Mouse (Mus musculus): ENCODE results near the gene A3galt2. TPM values are rescaled to one million over a fixed set of nuclear protein-coding genes. Genes with fewer than 3 reads are reported as not detected.

The A3galt2 gene
- polyA plus RNA-seq, 1 experiment from 2014 or later: 0.59 TPM

DNA sequence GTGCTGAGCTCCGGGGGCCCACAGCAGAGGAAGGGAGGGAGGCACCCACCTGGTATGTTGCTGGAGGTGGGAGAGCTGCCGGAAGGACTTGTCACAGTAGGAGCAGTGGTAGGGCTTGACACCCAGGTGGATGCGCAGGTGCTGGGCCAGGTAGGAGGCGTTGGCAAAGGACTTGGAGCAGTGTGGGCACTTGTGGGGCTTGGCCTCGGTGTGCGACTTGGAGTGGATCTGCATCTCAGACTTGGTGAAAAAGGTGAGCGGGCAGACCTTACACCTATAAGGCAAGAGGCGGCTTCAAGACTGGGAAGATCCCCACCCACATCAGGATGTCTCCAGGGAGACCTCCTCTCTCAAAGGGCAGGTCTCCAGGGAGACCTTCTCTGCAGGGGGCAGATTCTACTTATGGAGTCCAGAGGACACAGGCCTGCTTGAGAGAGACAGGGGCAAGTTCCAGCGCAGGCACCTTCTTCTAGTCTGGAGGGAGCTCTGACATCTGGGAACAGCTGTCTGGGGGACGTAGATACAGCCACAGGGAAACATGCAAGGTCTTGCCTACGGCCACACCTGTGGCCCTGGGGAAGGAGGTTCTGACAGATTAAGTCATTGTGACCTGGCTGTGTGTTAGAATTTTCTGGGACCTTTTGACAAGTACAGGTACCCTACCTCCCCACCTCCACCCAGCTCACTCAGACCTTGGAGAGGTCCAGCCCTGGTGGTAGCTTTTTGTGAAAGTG lies 30.9 kb downstream of the A3galt2 start:
- Histone ChIP-seq H3K9me3 (no peaks in the 10 kb centered on the region), H3K36me3 (peaks cover 86% of the 10 kb centered on the region), H3K4me2 (replicated peaks) (no peak overlapping the region), H3K4me3 (no peak overlapping the region), H3K27ac (replicated peaks) (no peak overlapping the region), H3K9ac (replicated peaks) (no peak overlapping the region), H3K4me1 (peaks cover 7% of the 10 kb centered on the region), H3K27me3 (no peaks in the 10 kb centered on the region)
- 94% methylated on average over 11 of the region's 11 CpGs for WGBS
- no peak for ATAC-seq (ENCODE audit: low FRiP score, low read depth)

DNA sequence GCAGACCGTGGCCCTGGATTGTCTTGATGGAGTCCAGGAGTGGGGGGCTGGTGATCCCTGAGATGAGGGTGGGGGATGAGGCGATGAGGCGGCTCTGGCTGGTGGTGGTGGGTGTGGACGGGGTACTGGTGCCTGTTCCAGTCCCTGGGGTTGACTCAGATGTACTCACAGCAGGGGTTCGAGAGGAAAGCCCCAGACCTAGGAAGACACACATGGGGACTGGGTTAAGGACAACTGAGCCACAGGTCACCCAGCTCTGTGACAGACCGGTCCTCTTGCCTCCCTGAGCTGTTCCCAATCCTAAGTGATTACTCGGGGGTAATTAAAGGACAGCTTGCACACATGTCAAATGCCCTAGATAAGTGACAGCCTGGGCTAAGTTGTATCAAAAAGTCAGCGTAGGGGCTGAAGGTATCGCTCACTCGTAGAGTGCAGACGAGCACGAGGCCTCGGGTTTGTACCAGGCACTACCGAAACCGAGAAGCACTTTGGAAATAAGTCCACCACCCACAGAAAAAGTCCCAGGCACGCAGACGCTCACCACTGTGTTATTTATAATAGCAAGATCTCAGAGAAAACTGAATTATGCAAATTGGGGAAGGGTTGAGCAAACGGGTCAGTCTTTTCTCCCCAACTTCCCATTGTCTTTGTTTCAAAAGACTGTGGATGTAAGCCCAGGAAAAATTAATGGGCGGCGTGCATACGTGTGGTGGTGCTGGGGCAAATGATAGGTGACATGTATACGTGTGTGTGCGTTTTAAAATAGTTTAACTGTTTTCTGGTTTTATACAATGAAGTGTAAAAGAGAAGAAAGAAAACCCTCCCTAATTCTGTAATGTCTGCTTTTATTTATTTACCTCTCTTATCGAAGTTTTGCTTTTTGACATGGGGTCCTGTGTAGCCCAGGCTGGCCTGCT lies 32.1 kb downstream of the A3galt2 start:
- 88% methylated on average over 24 of the region's 24 CpGs for WGBS
- no peaks in the 10 kb centered on the region for H3K9me3 ChIP-seq
- H3K9ac ChIP-seq (replicated peaks): no peak overlapping the region
- no peak overlapping the region for H3K27ac ChIP-seq (replicated peaks)
- H3K4me2 ChIP-seq (replicated peaks): no peak overlapping the region
- peaks cover 10% of the 10 kb centered on the region for H3K4me1 ChIP-seq
- peaks cover 83% of the 10 kb centered on the region for H3K36me3 ChIP-seq
- H3K4me3 ChIP-seq: no peak overlapping the region
- ATAC-seq (ENCODE audit: low FRiP score, low read depth): no peak
- H3K27me3 ChIP-seq: no peaks in the 10 kb centered on the region

DNA sequence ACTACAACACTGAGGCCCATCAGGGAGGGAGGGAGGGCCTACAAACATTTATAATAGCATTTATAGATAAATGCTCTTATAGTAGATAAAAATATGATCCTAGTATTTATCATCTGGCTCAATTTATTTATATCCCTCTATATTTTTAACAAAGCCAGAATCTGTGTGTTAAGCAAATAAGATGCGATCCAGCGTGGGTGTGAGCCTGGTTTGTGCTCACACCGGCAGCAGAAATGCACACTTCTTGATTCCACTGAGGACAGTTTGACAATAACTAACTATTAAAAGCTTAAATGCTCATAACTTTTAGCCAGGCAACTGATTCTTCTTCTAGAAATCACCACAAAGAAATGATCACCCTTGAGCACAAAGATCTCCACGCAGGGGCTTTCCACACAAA lies 32.9 kb downstream of the A3galt2 start:
- 98% methylated on average over 4 of the region's 4 CpGs for WGBS
- H3K4me2 ChIP-seq (replicated peaks): no peak overlapping the region
- peaks cover 79% of the 10 kb centered on the region for H3K36me3 ChIP-seq
- H3K4me3 ChIP-seq: no peak overlapping the region
- no peak overlapping the region for H3K9ac ChIP-seq (replicated peaks)
- ATAC-seq (ENCODE audit: low FRiP score, low read depth): no peak
- no peak overlapping the region for H3K27ac ChIP-seq (replicated peaks)
- peaks cover 10% of the 10 kb centered on the region for H3K4me1 ChIP-seq
- H3K27me3 ChIP-seq: no peaks in the 10 kb centered on the region
- no peaks in the 10 kb centered on the region for H3K9me3 ChIP-seq

DNA sequence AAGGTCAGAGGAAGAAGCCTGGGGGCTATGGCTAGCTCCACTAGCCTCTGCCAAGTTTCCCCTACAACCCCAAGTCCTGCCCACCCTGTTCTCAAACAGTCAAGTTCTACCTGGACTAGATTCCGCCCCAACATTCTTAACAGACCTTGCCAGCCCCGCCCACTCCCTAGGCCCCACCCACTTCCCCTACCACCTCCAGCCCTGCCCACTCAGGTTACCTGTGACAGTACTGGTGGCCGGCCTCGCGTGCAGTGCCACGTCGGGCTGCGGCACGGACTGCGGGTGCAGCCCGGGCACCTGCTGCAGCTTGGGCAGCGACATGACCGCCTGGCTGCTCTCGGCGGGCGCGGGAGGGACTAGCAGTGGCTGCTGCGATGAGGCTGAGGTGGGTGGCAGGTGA lies 34.5 kb downstream of the A3galt2 start:
- Histone ChIP-seq H3K36me3 (peaks cover 76% of the 10 kb centered on the region), H3K4me1 (peaks cover 10% of the 10 kb centered on the region), H3K27ac (replicated peaks) (no peak overlapping the region), H3K9me3 (no peaks in the 10 kb centered on the region), H3K4me3 (no peak overlapping the region), H3K9ac (replicated peaks) (no peak overlapping the region), H3K4me2 (replicated peaks) (no peak overlapping the region), H3K27me3 (no peaks in the 10 kb centered on the region)
- 50% methylated on average over 18 of the region's 18 CpGs for WGBS
- no peak for ATAC-seq (ENCODE audit: low FRiP score, low read depth)

DNA sequence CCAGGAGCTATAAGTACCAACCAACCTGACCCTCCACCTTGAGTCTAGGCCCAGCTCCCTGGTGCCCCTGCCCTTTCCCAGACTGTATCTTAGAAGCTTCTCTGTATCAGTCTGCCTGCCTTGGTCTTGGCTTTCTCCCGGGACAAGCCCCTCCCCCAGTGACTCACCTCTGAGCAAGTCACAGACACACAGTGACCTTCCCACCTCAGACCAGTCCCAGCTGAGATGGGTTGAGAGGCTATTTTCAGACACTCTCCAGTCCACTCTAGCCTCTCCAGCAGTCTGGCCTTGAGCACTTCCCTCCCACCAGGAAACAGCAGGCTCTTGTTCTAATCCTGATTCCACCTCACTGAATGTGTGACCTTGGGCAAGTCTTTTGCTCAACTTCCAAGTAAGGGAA lies 38.5 kb downstream of the A3galt2 start:
- H3K4me2 ChIP-seq (replicated peaks): no peak overlapping the region
- peaks cover 38% of the 10 kb centered on the region for H3K36me3 ChIP-seq
- H3K4me1 ChIP-seq: peaks cover 40% of the 10 kb centered on the region
- no peak overlapping the region for H3K9ac ChIP-seq (replicated peaks)
- no peak overlapping the region for H3K27ac ChIP-seq (replicated peaks)
- no peak for ATAC-seq (ENCODE audit: low FRiP score, low read depth)
- 86% methylated on average over 1 of the region's 1 CpGs for WGBS
- H3K4me3 ChIP-seq: no peak overlapping the region
- H3K27me3 ChIP-seq: no peaks in the 10 kb centered on the region
- H3K9me3 ChIP-seq: no peaks in the 10 kb centered on the region

DNA sequence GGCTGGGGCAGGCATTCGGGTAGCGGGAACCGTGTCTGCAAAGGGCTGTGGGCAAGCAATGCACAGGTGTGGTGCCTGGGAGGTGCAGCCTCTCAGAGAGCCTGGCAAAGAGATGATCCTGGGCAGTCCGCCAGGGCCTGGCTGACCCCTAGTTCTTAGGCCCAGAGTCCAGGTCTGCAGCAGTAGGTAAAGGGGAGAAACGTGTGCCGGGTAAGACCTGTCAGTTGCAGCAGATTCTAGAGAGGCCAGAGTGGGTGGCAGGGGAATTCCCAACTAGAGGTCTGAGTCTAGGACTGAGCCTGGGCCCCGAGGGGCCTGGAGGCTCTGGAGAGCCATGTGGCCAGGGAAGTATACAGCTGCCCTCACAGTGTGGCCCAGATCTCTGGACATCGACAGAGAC lies 39.0 kb downstream of the A3galt2 start:
- 92% methylated on average over 8 of the region's 8 CpGs for WGBS
- Histone ChIP-seq H3K9me3 (no peaks in the 10 kb centered on the region), H3K27me3 (no peaks in the 10 kb centered on the region), H3K4me2 (replicated peaks) (no peak overlapping the region), H3K27ac (replicated peaks) (no peak overlapping the region), H3K4me1 (peaks cover 44% of the 10 kb centered on the region), H3K9ac (replicated peaks) (no peak overlapping the region), H3K4me3 (no peak overlapping the region), H3K36me3 (peaks cover 38% of the 10 kb centered on the region)
- ATAC-seq (ENCODE audit: low FRiP score, low read depth): no peak

DNA sequence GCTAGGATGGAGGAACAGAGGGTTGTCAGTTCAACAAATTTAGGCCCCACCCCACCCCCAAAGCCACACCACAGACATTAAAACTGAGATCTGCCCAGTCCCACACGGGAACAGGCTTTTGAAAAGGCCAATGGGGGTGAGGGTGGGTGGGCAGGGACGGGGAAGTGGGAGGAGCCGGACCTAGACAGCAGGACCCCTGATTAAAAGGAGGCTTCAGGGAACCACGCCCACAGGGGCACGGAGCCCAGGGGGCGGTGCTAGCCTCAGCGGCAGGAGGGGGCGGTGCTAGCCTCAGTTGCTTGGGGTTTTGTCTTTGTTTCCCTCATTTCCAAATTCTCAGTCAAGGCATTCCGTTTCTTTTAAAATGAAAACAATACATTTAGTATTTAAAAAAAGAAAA lies 40.4 kb downstream of the A3galt2 start:
- H3K36me3 ChIP-seq: peaks cover 25% of the 10 kb centered on the region
- peak overlapping the region; percentile 15; the same call in 1 of the 2 replicates for H3K4me2 ChIP-seq (replicated peaks)
- H3K4me1 ChIP-seq: peaks cover 51% of the 10 kb centered on the region
- no peaks in the 10 kb centered on the region for H3K27me3 ChIP-seq
- peak overlapping the region; percentile 42; the same call in 1 of the 2 replicates for H3K27ac ChIP-seq (replicated peaks)
- peak; percentile 73 for ATAC-seq (ENCODE audit: low FRiP score, low read depth)
- H3K9me3 ChIP-seq: no peaks in the 10 kb centered on the region
- WGBS: 1% methylated on average over 9 of the region's 9 CpGs
- H3K9ac ChIP-seq (replicated peaks): no peak overlapping the region
- H3K4me3 ChIP-seq: no peak overlapping the region

DNA sequence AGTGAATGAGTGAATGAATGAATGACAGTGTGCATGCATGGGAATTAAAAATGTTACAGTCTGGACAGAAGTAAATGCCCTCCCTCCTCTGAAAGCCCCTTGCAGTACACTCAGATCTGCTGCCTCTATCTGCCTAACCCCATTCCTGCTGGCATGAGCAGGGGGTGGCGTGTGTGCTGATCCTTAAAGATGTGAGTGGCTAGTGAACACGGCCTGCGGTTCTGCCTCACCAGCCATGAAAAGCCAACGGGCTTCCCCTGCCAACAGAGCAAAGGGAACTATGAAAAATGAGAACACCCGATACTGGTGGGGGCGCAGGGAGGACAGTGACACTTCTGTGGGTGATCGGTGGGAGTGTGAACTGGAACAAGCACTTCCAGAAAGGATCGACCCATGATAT lies 41.6 kb downstream of the A3galt2 start:
- Histone ChIP-seq H3K27ac (replicated peaks) (0 out of 2 replicates have a peak overlapping the region, but pooled peaks have one; percentile 42), H3K9me3 (no peaks in the 10 kb centered on the region), H3K9ac (replicated peaks) (no peak overlapping the region), H3K4me2 (replicated peaks) (no peak overlapping the region), H3K27me3 (no peaks in the 10 kb centered on the region), H3K36me3 (peaks cover 15% of the 10 kb centered on the region), H3K4me1 (peaks cover 44% of the 10 kb centered on the region), H3K4me3 (no peak overlapping the region)
- 77% methylated on average over 8 of the region's 8 CpGs for WGBS
- no peak for ATAC-seq (ENCODE audit: low FRiP score, low read depth)

DNA sequence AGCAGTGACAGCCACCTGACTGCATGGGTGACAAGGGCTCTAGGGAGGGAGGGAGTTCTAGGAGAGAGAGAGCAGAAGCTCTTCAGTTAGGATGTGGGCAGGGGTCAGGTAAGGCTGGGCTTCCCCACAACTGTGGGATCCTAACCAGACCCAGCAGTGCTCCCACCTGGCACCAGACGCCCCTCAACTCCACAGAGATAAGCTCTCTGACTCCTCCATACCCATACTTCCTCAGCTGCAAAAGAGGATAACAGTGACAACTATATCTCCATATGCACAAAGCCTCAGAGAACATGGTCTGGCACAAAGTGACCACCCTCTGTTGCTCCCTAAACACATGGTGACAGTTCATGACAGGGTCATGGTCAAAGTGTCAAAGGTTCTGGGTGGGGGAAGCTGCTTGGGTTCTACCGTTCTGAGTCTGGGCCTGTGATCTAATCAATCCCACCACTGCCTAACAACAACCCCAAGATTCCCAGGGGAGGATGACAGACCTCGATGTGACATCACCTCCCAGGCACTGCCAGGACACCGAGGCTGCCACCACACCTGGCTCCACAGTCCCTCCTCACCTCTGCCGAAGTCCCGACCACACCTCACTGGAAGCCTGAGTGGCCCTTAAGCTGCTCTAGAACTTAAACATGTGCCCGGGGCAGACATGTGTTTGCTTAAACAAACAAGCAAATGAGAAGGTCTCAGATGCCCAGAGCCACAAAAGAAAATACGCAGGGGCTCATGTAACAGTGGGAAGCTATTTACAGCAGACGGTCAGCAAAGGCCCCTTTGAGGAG lies 46.7 kb downstream of the A3galt2 start:
- WGBS: 63% methylated on average over 9 of the region's 9 CpGs
- Histone ChIP-seq H3K4me1 (peaks cover 60% of the 10 kb centered on the region), H3K9ac (replicated peaks) (0 out of 2 replicates have a peak overlapping the region, but pooled peaks have one; percentile 99), H3K4me2 (replicated peaks) (no peak overlapping the region), H3K27ac (replicated peaks) (0 out of 2 replicates have a peak overlapping the region, but pooled peaks have one; percentile 15), H3K9me3 (no peaks in the 10 kb centered on the region), H3K4me3 (no peak overlapping the region), H3K27me3 (no peaks in the 10 kb centered on the region), H3K36me3 (no peaks in the 10 kb centered on the region; the same call in 1 of the 2 replicates)
- ATAC-seq (ENCODE audit: low FRiP score, low read depth): no peak

DNA sequence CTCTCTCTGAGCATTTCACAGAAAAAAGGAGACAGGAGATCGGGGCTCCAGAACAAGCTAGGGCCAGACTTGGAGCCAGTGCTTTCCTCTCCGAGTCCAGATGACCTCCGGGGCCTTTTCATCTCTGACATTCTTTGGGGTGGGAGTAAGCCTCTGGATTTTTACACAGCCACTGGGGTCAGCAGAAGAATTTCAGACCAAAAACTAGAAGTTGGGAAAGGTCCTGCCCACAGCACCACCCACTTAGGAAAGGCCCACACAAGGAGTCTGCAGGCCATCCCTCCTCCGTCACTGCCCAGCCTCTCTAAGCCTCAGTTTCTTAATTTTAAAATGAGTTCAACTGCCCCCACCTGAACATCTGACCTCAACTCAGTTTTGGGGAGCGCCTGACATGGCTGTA lies 48.4 kb downstream of the A3galt2 start:
- Histone ChIP-seq H3K4me2 (replicated peaks) (peak overlapping the region; percentile 94), H3K27ac (replicated peaks) (peak overlapping the region; percentile 30; the same call in 1 of the 2 replicates), H3K36me3 (no peaks in the 10 kb centered on the region; the same call in 1 of the 2 replicates), H3K4me1 (peaks cover 54% of the 10 kb centered on the region), H3K9ac (replicated peaks) (peak overlapping the region; percentile 99; the same call in 1 of the 2 replicates), H3K27me3 (no peaks in the 10 kb centered on the region), H3K9me3 (no peaks in the 10 kb centered on the region), H3K4me3 (peak overlapping the region; percentile 90)
- no peak for ATAC-seq (ENCODE audit: low FRiP score, low read depth)
- WGBS: 50% methylated on average over 5 of the region's 5 CpGs

DNA sequence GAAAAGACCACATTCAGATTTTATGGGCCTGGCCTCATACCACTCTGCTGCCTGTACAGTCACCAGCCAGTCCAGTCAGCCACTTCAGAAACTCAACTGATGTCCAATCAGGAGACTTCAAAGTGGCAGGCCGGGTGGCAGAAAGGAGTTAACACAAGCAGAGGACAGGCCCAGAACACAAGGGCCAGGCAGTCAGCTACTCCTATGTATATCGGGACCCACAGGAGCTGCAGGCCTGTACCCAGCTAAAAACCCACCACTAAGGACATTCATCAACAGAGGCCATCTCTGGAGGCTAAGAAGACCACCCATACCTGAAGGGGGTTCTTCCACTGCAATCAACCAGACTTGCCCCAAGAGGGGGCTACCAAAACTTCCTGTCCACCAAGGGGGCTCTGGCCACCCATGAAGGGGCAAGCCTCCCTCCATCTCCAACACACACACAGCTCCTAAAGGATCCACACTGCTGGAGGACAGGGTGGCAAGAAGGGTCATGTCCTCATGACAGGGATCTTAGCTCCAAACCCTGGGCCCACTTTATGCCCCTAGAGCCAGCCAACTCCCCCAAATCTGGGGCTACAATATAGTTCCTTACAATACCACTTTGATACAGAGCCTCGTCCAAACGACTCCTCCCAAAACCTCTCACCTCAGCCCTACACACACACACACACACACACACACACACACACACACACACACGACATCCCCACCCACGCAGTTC lies 49.4 kb downstream of the A3galt2 start:
- H3K36me3 ChIP-seq: no peaks in the 10 kb centered on the region; the same call in 1 of the 2 replicates
- peak overlapping the region; percentile 97 for H3K27ac ChIP-seq (replicated peaks)
- under 1% methylated on average over 6 of the region's 6 CpGs for WGBS
- H3K27me3 ChIP-seq: no peaks in the 10 kb centered on the region
- H3K9me3 ChIP-seq: no peaks in the 10 kb centered on the region
- H3K4me1 ChIP-seq: peaks cover 43% of the 10 kb centered on the region
- peak overlapping the region; percentile 90 for H3K4me3 ChIP-seq
- no peak for ATAC-seq (ENCODE audit: low FRiP score, low read depth)
- peak overlapping the region; percentile 94 for H3K4me2 ChIP-seq (replicated peaks)
- peak overlapping the region; percentile 99 for H3K9ac ChIP-seq (replicated peaks)

Measured in midbrain, embryonic 12.5 days (tissue).